Mouse (Mus musculus) cerebellum, adult 18-20 months (tissue): Measurements from ENCODE around the gene Carhsp1.
A peak's percentile ranks its signal among the peaks of the same experiment; 100 is the strongest.

ENCODE experiments used
- DNase-seq, 2 experiments: peaks; one replicate each; pipeline ENCODE4 v3.0.0; 2021

The Carhsp1 gene

GRCm38 (mm10) chr16:8674165-8674564, 2.2 kb upstream of the Carhsp1 start:
- DNase-seq, result no peak

- no peak for DNase-seq
Observed at GRCm38 (mm10) chr16:8673343-8673742, 1.4 kb upstream of the Carhsp1 start.

DNA sequence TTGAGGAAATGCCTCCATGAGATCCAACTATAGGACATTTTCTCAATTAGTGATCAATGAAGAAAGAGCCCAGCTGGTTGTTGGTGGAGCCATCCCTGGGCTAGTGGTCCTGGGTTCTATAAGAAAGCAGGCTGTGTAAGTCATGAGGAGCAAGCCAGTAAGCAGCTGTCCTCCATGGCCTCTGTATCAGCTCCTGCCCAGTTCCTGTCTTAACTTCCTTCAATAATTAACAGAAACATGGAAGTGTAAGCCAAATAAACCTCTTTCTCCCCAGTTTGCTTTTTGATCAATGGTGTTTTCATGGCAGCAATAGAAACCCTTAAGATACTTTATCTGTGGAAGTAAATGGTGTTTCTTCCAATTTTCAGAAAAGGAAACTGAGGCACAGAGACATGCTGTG, 856 bp upstream of the Carhsp1 start:
- DNase-seq, result no peak

DNA sequence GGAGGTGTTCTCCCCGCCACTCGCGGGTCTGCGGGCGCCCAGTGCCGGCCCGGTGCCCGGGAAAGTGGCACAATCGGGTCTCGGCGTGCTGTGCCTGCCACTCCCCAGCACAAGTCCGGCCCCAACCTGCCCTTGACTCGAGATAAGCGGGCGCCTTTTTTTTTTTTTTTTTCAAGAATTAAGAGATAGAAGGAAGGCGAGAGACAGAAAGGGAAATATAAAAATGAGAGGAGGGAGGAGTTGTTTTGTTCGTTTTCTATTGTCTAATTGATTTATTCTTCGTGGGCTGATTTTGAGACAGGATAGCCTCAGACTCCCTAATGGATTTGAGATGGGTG, 364 bp upstream of the Carhsp1 start:
- no peak for DNase-seq

- no peak for DNase-seq
Observed at GRCm38 (mm10) chr16:8670041-8671035, 1.6 kb downstream of the Carhsp1 start.

DNA sequence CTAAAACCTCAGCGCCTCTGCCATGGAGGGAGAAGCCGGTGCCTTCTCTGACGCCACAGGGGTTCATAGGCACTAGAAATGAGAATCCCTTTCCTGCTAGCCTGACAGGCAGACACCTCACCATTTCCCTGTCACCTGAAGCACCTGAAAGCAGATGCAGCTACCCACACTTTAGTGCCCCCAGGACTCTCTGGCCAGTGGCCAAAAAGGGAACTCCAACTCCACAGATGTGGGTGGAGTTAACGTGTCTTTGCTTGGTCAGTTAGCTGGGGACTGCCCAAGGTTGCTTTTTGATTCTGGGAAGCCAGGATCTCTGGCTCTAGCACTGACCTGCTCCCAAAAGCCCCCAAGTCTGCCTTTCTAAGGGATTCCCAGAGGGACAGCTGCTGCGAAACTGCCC, 2.5 kb downstream of the Carhsp1 start:
- no peak for DNase-seq

- DNase-seq, result no peak
Observed at GRCm38 (mm10) chr16:8668386-8668785, 3.6 kb downstream of the Carhsp1 start.

GRCm38 (mm10) chr16:8667814-8668213, 4.1 kb downstream of the Carhsp1 start:
- DNase-seq, result no peak

DNA sequence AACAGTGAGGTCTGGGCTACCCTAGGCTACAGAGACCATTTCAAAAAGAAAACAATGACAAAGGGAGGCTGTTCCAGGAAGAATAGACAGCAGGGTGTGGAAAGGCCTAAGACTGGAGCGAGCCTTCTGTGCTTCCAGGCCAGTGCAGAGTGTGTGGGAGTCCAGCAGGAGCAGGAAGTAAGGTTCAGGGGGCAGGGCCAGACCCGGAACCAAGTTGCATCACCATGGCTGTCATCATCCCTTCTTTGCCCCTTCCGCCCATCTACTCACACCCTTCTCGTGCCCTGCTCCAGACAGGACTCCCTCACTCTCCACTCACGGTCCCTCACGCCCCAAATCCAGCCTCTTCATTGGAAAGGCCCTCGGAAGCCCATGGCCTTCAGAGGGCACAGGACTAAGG, 4.7 kb downstream of the Carhsp1 start:
- no peak for DNase-seq

DNA sequence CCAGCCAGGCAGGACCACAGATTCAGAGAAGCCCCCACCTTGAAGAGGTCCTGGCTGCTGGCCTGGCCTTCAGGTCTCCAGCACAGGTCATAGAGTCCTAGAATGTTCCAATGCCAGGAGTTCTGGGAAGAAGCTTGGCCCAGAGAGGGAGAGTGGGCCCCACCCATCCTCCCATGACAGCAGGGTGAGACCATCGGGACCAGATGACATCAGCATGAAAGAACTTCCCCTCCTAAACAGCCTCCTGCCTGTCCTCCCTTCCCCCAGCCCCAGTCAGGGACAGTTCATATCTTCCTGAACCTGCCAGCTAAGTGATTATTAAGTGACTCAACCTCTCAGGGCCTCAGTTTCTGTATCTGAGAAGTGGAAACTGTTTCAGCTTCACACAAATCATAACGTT, 5.5 kb downstream of the Carhsp1 start:
- DNase-seq, result no peak

DNA sequence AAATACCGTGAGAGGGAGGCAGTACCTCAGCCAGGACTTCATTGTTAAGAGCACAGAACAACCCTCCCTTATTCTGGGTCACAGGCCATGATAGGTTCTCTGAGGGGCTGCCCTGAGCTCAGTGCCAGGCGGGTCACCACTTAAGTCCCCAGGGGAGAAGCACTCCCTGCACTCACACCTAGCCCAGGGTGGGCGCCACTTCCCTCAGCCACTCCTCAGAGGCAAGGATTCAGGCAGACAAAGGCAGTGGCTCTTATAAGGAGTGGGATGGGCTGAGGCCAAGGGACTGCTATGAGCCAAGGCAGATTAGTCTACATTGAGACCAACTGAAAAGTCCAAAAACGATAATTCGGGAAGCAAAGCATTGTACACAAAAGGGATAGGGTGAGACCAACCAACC, 6.6 kb downstream of the Carhsp1 start:
- DNase-seq, result no peak

- DNase-seq, result no peak
Observed at GRCm38 (mm10) chr16:8663606-8664539, 8.1 kb downstream of the Carhsp1 start.

DNA sequence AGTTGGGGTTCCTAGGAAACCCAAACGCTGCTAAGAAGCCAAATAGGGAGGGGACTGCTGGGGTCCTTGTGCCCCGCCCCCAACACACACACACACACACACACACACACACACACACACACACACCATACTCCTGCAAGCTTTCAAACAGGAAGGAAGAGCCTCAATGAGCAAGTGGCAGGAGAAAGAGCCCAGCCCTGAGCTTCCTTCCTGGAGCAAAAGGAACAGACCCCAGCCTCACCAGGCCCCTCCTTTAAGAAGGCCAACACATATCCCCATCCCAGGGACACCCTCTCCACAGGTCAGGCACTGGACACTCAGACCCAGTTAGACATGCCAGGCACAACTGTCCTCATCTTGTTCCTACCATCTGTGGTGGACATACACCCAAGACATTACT, 8.9 kb downstream of the Carhsp1 start:
- no peak for DNase-seq

DNA sequence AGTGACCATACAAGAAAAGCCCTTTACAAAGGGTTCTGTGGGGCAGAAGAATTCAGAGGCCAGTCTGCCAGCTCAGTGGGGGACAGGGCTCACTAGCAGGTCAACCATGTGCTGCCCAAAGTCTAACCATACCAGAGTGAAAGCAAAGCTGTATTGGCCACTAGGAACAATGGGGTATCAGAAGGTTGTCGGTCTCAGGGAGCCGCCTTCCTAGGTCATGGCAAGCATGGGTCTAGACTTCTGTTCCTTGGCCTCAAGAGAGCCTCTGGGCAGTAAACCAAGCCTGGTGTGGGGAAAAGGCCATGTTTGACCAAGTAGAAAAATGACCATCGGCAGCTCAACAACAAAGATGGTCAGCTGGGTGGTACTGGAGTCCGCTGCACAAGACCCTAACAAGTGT, 13.2 kb downstream of the Carhsp1 start:
- DNase-seq, result peak; percentile 24 to 30

DNA sequence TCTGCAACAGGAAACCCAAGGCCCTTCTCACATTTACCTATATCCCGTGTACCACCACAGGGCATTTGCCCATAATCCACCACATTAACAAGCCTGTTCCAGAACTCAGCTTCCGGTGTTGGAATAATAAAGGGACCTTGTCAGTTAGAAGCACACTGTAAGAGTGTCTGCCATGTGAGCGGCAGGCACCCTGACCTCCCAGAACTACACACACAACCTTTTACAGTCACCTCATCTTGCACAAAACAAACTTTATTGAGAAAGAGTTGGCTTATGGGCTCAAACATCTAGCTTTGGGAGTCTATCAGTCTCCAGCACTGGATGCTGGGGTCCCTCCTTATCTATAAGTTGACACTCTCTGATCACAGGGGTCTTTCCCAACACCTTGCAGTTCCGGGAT, 13.6 kb downstream of the Carhsp1 start:
- no peak for DNase-seq

- no peak for DNase-seq
Observed at GRCm38 (mm10) chr16:8656256-8656655, 15.7 kb downstream of the Carhsp1 start.

DNA sequence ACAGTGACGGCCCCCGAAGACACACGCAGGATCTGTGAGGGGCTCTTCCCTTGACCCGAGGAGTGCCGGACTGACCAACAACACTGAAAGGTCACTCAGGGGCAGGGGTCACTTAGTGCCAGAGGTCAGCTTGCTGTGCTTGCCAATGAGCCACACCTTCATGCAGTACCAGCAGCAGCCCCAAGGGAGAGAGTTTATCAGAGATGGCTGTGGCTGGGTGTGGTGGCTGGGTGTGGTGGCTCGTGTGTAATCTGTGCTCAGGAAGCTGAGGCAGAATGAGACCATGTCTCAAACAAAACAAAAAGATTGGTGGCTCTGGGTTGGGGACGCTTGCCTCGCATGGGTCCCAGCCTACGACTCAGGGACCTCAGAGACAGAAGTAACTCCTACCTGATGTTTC, 16.4 kb downstream of the Carhsp1 start:
- no peak for DNase-seq

GRCm38 (mm10) chr16:8655108-8655507, 16.8 kb downstream of the Carhsp1 start:
- DNase-seq, result no peak

DNA sequence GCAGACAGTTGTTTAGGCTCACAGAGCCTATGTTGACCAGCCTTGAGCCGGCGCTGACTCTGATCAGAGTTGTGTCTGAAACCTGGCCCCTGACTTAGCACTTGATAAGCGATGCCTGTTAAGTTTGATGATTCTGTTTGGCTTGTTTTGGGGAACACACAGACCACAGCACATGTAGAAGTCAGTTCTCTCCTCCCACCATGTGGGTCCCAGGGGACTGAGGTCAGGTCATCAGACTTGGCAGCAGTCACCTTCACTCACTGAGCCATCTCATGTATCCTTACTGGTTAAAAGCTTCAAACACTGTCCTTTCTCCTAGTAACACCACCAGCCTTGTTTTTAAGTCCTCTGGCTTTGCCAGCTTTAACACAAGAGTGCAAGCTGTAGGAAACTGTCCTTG, 21.9 kb downstream of the Carhsp1 start:
- no peak for DNase-seq

GRCm38 (mm10) chr16:8645546-8645945, 26.4 kb downstream of the Carhsp1 start:
- DNase-seq, result no peak

- DNase-seq, result peak; percentile 28 to 36
Observed at GRCm38 (mm10) chr16:8643855-8644254, 28.1 kb downstream of the Carhsp1 start.

- DNase-seq, result no peak
Observed at GRCm38 (mm10) chr16:8639466-8640191, 32.3 kb downstream of the Carhsp1 start.

DNA sequence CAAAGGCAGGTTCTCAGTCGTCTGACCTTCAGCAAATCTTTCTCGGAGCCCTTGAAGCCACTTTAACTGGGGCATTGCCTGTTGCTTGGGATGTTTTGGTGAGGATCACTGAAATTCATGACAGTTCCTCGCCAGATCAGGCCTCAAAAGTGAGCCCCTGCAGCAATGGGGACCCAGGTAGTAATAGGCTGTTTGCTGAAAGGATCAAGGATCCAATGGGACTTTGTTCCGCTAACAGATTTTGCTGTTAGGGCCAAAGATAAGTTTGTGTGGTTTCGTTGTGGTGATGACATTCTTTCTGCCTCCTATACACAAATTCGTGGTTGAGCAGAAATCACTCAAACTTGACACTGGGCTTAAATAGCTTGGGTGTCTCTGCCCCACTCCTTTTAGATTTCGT, 33.8 kb downstream of the Carhsp1 start:
- DNase-seq, result no peak
